Mouse (Mus musculus) c-Kit-negative CD71-positive TER-119-positive erythroid progenitor cells, embryonic 14.5 days (primary cell): Measurements from ENCODE around the gene Bcl3.

Experiments used
- DNase-seq: peaks from one replicate; pipeline ENCODE4 v3.0.0-alpha.2; 2013; ENCODE audit warnings: low read depth, low spot score

The Bcl3 gene

DNA sequence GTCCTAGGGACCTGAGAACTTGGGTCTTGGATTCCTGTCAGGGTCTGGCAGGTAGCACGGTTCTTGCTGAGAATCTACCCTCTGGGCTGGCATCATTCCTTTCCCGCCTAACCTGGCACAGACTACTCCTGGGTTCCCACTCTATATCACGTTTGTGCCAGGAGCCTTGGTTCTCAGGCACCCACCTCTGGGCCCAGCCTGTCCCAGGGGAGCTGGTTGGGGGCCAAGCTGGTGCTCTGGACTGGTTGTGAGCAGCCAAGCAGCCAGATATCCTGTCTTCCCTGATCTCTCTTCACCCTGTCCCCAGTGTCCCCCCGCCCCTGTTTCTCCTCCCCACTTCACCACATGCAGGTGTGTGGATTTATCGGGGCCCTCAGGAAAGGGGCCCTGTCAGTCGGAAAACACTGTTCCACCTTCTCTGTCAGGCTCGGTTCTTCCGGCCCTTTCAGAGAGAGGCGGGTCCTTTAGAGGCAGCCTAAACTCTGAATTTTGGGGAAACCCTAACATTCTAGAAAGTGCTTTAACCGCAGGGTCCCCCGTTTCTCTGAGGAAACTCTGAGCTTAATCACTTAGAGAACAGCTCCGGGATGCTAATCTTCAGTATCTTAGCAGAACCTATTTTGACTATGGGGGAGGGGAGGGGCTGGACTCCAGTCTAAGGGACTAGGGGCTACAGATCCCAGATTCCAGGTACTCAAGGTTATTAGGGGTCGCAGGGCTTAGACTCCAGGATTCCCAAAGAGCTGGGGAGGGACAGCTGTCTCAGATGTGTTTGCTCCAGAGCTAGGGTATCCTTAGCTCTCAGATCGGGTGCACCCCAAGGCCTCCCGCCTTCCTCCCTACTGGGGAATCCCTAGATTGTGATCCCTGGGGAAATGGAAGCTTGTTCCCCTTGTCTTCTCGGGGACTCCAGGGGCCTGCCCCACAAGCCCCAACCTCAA, 52.9 kb downstream of the Bcl3 start:
- no peak for DNase-seq

DNA sequence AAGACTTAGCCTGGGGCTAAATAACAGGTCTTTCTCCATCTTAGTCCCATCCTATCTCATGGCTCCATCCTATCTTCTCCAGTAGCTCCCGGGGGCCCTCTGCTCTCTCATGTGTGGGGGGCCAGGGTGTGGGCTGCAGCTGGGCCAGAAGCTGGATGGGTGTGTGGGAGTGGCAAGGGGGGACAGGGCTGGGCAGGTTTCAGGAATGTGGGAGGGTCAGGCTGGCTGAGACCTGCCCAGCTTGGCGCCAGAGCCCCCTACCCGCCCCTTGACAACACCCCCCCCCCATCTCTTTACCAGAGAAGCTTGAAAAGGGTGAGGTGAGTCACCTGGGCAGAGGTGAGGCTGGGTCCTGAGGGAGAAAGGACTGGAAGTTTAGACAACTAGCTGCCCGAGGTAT, 53.6 kb downstream of the Bcl3 start:
- no peak for DNase-seq

DNA sequence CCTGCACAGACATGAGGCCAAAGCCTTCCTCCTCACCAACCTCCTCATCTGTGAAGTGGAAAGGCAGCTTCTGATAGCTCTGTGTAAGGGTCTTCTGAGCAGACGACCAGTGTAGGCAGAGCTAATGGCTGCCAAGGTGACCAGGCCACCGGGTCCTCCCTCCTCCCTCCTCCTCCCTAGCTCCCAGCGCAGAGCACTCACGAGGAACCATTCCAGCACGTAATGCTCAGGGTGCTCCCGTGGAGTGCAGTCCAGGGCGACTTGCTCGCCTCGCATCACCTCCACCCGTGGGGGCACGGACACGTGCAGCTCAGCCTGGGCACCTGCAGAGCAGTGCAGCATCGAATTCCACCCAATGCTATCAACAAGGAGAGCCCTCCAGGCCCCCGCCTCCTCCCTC, 54.3 kb downstream of the Bcl3 start:
- DNase-seq: no peak

DNA sequence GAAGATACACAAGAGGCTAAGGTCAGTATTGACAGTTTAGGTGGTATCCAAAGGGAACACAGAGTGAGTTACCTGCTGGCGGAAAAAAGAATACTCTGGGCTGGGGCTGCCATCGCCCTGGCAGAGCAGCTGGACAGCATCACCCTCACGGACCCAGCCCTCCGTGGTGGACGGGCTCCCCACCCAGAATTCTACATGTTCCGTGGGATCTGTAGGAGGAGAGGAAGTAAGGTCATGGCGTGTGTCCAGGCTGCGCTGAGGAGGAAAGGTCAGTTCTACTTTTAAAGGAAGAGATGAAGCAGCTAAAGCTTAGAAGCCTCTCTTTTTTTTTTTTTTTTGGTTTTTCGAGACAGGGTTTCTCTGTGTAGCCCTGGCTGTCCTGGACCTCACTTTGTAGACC, 58.0 kb downstream of the Bcl3 start:
- no peak for DNase-seq

DNA sequence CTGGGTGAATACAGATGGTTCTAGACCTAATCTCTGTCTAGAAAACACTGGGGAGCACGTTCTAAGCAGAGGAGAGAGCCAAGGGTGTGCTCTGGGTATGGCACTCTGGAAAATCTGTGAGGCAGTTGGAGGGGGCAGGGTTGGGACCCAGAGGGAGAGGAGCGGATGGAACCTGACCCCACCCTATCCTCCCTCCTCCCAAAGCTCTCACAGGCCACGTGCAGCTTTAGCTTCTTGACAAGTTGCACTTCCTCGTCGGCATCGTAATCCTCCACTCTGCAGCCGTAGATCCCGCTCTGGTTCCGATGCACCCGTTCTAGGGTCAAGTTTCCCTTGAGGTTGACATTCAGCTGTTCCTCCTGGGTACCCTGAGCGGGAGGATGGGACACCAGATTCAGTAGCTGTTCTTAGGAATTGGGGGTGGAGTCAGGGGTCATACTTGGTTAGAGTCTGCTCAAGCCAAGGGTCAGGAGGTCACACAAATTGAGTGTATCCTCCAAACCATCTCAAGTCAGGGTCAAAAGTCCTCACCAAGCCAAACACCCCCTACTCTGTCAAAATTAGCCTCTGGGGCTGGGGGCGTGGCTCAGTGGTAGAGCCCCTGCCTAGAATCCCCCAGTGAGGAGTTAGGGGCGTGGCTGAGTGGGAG, 58.6 kb downstream of the Bcl3 start:
- DNase-seq: no peak

DNA sequence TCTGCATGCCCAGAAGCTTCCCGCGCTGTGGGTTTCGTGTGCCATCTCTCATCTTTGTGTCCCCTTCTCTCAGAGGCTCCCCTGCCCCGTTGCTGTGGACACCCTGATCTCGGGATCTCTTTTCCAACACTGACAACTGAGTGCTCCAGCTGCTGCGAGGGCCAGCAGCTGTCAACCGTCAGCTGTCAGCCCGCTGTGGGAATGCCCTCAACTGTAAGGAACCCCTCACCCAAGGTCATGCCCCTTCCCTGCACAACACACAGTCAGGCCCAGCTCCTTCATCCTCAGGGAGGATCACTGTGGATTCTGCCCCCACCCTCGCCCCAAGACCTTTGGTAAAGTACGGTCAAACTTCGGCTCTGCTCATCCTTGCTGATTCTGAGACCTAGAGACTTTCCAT, 60.3 kb downstream of the Bcl3 start:
- no peak for DNase-seq

DNA sequence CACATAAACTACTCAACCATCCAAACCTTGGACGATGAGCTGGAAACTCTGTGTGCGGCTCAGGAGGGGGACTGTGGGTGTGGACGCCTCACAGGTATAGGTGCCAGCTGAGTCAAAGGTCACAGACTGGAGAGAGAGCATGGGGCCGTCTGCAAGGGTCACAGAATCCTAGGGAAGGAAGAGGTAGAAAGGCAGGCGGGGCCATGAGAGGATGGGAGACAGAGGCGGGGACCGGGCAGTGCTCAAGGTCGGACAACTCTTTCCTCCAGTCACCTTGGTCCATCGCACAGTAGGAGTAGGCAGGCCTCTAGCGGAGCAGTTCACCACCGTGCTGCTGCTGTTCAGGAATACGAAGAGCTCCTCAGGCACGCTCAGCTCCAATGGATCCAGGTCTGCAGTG, 62.5 kb downstream of the Bcl3 start:
- no peak for DNase-seq

DNA sequence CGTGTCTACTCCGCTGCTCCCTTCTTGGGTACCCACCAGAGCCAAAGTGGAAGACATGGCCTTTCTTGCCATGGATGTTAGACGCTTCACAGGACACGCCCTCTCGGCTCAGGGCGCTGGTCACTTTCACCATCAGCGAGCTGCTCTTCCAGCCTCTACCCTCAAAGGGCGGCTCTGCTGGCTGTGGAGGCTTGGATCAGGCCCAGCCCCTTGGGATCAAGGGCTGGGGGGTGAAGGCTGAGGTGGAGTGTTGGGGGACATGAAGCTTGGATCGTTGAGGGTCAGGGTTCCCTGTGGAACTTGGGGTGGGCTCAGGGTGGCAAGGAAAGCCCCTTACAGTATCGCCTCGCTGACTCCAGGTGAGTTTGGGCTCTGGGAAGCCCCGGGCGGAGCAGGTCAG, 63.9 kb downstream of the Bcl3 start:
- no peak for DNase-seq
